Mouse (Mus musculus) activated CD4-positive, CD25-positive, alpha-beta regulatory T cell, adult 9 weeks (primary cell): ENCODE measurements around the gene Enpp1. TPM values are rescaled to one million over a fixed set of nuclear protein-coding genes. Genes with fewer than 3 reads are reported as not detected.

ENCODE experiments used
- polyA plus RNA-seq: library from polyadenylated mRNA; unstranded; fragments of 100-300 nt; shearing (Covaris generic); gene quantifications from one replicate; pipeline ENCODE4 v1.2.1, GENCODE M21; 2017

The Enpp1 gene
- polyA plus RNA-seq, result 10.9 TPM

DNA sequence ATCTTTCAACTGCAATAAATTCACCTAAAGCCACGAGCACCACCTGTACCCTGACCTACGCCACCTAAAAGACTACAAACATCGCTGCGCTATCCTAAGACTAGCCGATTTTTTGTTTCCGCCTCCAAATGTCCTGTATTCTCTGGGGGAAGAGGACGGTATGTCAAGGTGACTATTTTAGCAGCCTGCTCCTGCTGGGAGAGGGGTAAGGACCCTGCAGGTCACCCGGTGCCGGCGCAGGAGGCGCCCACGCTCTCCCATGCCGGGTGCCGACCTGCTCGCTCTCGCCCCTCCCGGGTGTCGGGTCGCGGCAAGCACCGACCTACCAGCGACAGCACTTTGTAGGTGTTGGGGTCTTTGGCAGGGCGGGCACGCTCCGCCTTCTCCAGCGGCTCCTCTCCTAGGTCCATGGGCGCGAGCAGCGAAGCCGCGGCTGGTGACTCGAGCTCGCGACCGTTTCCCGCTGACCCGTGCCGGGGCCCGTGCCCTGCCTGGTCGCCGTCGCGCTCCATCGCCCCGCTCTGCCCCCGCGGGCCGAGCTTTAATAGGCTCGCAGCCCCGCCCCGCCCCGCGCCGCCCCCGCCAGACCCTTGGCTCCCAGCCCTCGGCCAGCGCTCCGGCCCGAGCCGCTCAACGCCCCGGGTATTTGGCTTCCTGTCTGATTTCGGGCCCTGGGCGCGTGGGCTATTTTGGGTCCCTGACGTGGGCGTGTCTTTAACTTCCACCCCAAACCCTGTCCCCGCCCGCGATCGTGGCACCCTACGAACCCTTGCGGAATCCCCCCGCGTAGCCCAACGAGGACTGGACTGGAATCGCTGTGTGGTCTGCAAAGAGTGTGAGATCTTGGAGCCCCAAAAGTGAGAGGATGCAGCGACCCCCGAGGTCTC lies at the start of gene Enpp1:
Enpp1 (minus strand) TSS at position 680 of the 887 bp plus-strand sequence.

DNA sequence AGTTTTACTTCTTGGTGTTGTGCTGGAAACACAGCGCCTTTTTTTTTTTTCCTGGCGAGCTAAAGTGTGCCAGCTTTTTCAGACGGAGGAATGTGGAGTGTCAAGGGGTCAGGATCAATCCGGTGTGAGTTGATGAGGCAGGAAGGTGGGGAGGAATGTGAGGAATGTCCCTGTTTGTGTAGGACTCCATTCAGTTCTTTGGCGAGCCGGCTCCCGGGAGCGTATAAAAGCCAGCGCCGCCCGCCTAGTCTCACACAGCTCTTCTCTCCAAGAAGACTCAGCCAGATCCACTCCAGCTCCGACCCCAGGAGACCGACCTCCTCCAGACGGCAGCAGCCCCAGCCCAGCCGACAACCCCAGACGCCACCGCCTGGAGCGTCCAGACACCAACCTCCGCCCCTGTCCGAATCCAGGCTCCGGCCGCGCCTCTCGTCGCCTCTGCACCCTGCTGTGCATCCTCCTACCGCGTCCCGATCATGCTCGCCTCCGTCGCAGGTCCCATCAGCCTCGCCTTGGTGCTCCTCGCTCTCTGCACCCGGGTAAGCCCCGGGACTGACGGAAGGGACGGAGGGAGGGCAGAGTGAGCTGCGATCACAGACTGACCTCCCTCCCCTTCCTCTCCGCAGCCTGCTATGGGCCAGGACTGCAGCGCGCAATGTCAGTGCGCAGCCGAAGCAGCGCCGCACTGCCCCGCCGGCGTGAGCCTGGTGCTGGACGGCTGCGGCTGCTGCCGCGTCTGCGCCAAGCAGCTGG lies 116.5 kb downstream of the Enpp1 start, which contains the start of gene Ccn2:
Ccn2 (plus strand) TSS at position 193 of the 753 bp plus-strand sequence.

Other genes starting within 250 kb of the Enpp1 start
- gene Ccn2, start 116.7 kb downstream of the Enpp1 start, polyA plus RNA-seq, result not detected
- gene Enpp3, start 130.7 kb upstream of the Enpp1 start, polyA plus RNA-seq, result not detected
- 42.3 TPM for gene Med23, start 157.8 kb upstream of the Enpp1 start, polyA plus RNA-seq
- 1.9 TPM for gene Arg1, start 215.3 kb upstream of the Enpp1 start, polyA plus RNA-seq